Comparison of ENCODE assay signal across 25 mouse cellular contexts in the genomic region with DNA sequence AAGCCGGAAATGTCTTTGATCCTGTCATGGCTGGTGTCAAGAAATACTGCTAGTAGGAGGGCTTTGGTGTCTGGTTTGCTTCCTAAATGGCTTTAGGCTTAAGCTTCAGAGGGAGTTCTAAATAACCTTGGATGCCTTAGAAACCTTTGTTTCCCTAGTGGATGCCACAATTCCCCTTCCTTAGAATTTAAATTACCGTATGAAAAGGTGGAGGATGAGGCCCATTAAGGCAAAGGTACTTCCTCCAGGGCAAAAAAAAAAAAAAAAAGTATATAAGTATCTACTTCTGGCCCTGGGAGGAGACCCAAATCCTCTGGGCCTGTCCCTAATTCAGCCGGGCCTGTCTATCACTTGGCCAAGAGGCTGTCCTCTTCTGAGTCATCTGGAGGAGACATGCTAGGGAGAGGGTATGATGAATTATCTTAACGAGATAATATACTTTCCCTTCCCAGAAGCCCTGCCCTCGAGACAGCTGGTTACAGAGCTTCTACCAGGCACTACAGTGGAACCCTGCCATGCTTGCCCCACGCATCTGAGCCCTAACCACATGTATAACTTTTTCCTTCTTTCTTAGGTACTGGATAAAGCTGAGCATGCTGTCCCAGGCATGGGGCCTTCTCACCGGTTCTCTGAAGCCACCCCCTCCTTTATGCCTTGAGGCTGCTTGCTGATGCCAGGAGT. TPM values are rescaled to one million over a fixed set of nuclear protein-coding genes. Genes with fewer than 3 reads are reported as not detected.
DNase-seq lines count a peak whose midpoint lies in the region; ATAC-seq and TF ChIP-seq lines count a peak whose summit lies in the region.
"Had no signal": no experiment of that assay in that cellular context is flagged by ENCODE, and none has a peak within 500 bp of the region (broad histone marks: within the 10 kb centered on the region; RNA-seq: fewer than 3 reads in every experiment).

No protein-coding gene starts in this region.

- TF ChIP-seq CTCF in Patski (IDR thresholded peaks at IDR 0.05) = no peak

- CTCF ChIA-PET in Patski (lab: Charles Lee) = interaction anchor here (1.5 to 1.7 kb wide), 2 partner anchors 8 to 54 kb away, joined by 4 to 9 read pairs; no protein-coding TSS in a partner anchor

- H3K27me3 ChIP-seq in Patski = no peaks in the 10 kb centered on the region
- H3K27me3 ChIP-seq: limb, embryonic 13.5 days; neural tube, embryonic 12.5 days had no signal

- DNase-seq in 3T3-L1 (ENCODE audit: low read depth, low spot score) (peak; percentile 91), ES-CJ7 (ENCODE audit: low read depth, low spot score) (peak; percentile 93), Patski (ENCODE audit: low read depth, low spot score) (no peak)
- peak; percentile 56 for DNase-seq in brain, adult 2 months (ENCODE audit: low read depth, low spot score)
- DNase-seq in layer of hippocampus, adult 8-10 months (ENCODE audit: low spot score in 2 of 2) = no peak
- DNase-seq in c-Kit-positive CD71-positive TER-119-positive erythroid progenitor cells, embryonic 14.5 days (ENCODE audit: low spot score) = no peak
- DNase-seq: adrenal gland, adult 8-10 months; cerebellum, adult 11-12 months; cerebellum, adult 9-11 months; gastrocnemius, adult 2 months; gastrocnemius, postnatal 36 days; heart, adult 2 months; heart, postnatal 14 days; kidney, adult 18-20 months; kidney, postnatal 36 days; lung, postnatal 36 days; right cerebral cortex, postnatal 4 days; thymus, adult 2 months; thymus, postnatal 36 days had no signal

- ATAC-seq in Patski = peak; percentile 38
- ATAC-seq in cerebellum, adult (ENCODE audit: insufficient number of reproducible peaks, low FRiP score, low TSS enrichment) = no peak
- ATAC-seq: activated CD4-positive, CD25-positive, alpha-beta regulatory T cell, adult 4 months; hindbrain, embryonic 16.5 days; midbrain, embryonic 16.5 days had no signal

- in situ Hi-C loops in Patski (cut with MboI; ENCODE audit: low pct_unique_long_range_greater_than_20kb) = no loop called here

- POLR2A ChIA-PET in Patski (lab: Charles Lee) = no interaction called here

RNA-seq across cellular contexts. Expression of a gene that starts 7.9 kb away (rescaled TPM):
- polyA plus RNA-seq in Patski (2021) = 40.4 TPM
- 10 to 100 TPM; 15.0 to 33.0 (median 25.0) TPM for total RNA-seq in layer of hippocampus, adult 8-10 months (2022)

Comparison
In these comparisons a context has a peak if more than half of its experiments do, and no peak if none do; other contexts are left out.
1. DNase-seq: peak in 3T3-L1 (single experiment), ES-CJ7 (single experiment) and brain, adult 2 months (single experiment); none in Patski (single experiment), layer of hippocampus, adult 8-10 months (0 of 2) and c-Kit-positive CD71-positive TER-119-positive erythroid progenitor cells, embryonic 14.5 days (single experiment).